Mouse (Mus musculus) embryonic facial prominence, embryonic 14.5 days (tissue): ENCODE data around the gene Msmp. TPM values are rescaled to one million over a fixed set of nuclear protein-coding genes. Genes with fewer than 3 reads are reported as not detected.
"Not testable (repeated sequence)": the region's sequence is repeated elsewhere in the genome, so short reads cannot be mapped to it uniquely, and the experiment has no call there.

Experiments used
- ATAC-seq: fragments of 200-750 bp; cut with Nextera tagmentation; 2 replicates; pipeline ENCODE4 v1.8.0; 2017; ENCODE audit warnings: low read depth, moderate number of reproducible peaks, moderate TSS enrichment
- DNase-seq: peaks from one replicate; pipeline ENCODE4 v3.0.0-alpha.2; 2015; ENCODE audit warnings: low spot score
- H3K27ac ChIP-seq: fragments of 300-500 bp; sonication (generic); replicated peaks from 2 replicates; pipeline ENCODE4 v1.5.1; 2014; ENCODE audit warnings: low read depth, mild to moderate bottlenecking, low read length, moderate library complexity
- H3K27me3 ChIP-seq: fragments of 300-500 bp; sonication (generic); replicated peaks from 2 replicates; pipeline ENCODE4 v1.6.1; 2014; ENCODE audit warnings: low read length; ENCODE audit not compliant: control insufficient read depth, insufficient read depth
- H3K36me3 ChIP-seq: fragments of 300-500 bp; sonication (generic); 2 replicates; pipeline ENCODE4 v1.6.1; 2014; ENCODE audit warnings: low read length, mixed read lengths; ENCODE audit not compliant: control insufficient read depth, insufficient read depth
- H3K4me1 ChIP-seq: fragments of 300-500 bp; sonication (generic); 2 replicates; pipeline ENCODE4 v1.6.1; 2014; ENCODE audit warnings: antibody characterized with exemption, low read length; ENCODE audit not compliant: control insufficient read depth, insufficient read depth
- H3K4me2 ChIP-seq: fragments of 300-500 bp; sonication (generic); 2 replicates; pipeline ENCODE4 v1.6.1; 2014; ENCODE audit warnings: low read depth, mild to moderate bottlenecking, low read length, moderate library complexity, mixed read lengths
- H3K4me3 ChIP-seq: fragments of 300-500 bp; sonication (generic); 2 replicates; pipeline ENCODE4 v1.5.1; 2014; ENCODE audit warnings: low read depth, mild to moderate bottlenecking, low read length
- H3K9ac ChIP-seq: fragments of 300-500 bp; sonication (generic); 2 replicates; pipeline ENCODE4 v1.6.1; 2014; ENCODE audit warnings: low read depth, mild to moderate bottlenecking, low read length, moderate library complexity, mixed read lengths
- H3K9me3 ChIP-seq: fragments of 300-500 bp; sonication (generic); 2 replicates; pipeline ENCODE4 v1.6.1; 2016; ENCODE audit warnings: low read length; ENCODE audit not compliant: control insufficient read depth
- WGBS: fragments of 180-500 bp; shearing (Covaris S2); extraction: QIAGEN DNeasy Blood & Tissue Kit; methylation state at CpG from one replicate; pipeline ENCODE4 v1.1.7; 2014; 5-methylcytosine and 5-hydroxymethylcytosine counted together
- polyA plus RNA-seq: library from polyadenylated mRNA; unstranded; fragments of >200 nt; fragmentation: Nextera tagmentation; extraction: Ambion mirVana; gene quantifications from 2 replicates; pipeline ENCODE4 v1.2.1, GENCODE M21; 2014

Msmp gene
- polyA plus RNA-seq, 1 experiment from 2014 or later = 1.3 TPM

GRCm38 (mm10) chr4:43552437-43552836, 31.9 kb downstream of the Msmp start:
- no peak overlapping the region for H3K27ac ChIP-seq
- no peaks in the 10 kb centered on the region for H3K9me3 ChIP-seq
- no peaks in the 10 kb centered on the region for H3K4me1 ChIP-seq
- no peak overlapping the region for H3K9ac ChIP-seq
- H3K27me3 ChIP-seq = no peaks in the 10 kb centered on the region
- DNase-seq (no peak), ATAC-seq (no peak)
- H3K36me3 ChIP-seq = peaks cover 93% of the 10 kb centered on the region
- no peak overlapping the region for H3K4me2 ChIP-seq
- no peak overlapping the region for H3K4me3 ChIP-seq
- 96% methylated on average over 5 of the region's 5 CpGs for WGBS

GRCm38 (mm10) chr4:43551854-43552253, 32.4 kb downstream of the Msmp start:
- H3K27ac ChIP-seq, H3K27me3 ChIP-seq, H3K4me2 ChIP-seq, H3K4me3 ChIP-seq, DNase-seq, H3K9ac ChIP-seq, H3K9me3 ChIP-seq, H3K4me1 ChIP-seq, ATAC-seq: not testable (repeated sequence)
- H3K36me3 ChIP-seq = peaks cover 99% of the 10 kb centered on the region
- WGBS = 86% methylated on average over 6 of the region's 6 CpGs

- no peak overlapping the region for H3K9ac ChIP-seq
- ATAC-seq = no peak
- H3K27ac ChIP-seq = no peak overlapping the region
- no peak overlapping the region for H3K4me3 ChIP-seq
- no peak for DNase-seq
- H3K27me3 ChIP-seq = no peaks in the 10 kb centered on the region
- no peak overlapping the region for H3K4me2 ChIP-seq
- no peaks in the 10 kb centered on the region for H3K4me1 ChIP-seq
- WGBS = 85% methylated on average over 12 of the region's 12 CpGs
- no peaks in the 10 kb centered on the region for H3K9me3 ChIP-seq
- peaks cover 100% of the 10 kb centered on the region for H3K36me3 ChIP-seq
Observed at GRCm38 (mm10) chr4:43549055-43549454, 35.2 kb downstream of the Msmp start.

- no peak overlapping the region for H3K27ac ChIP-seq
- DNase-seq (no peak), ATAC-seq (no peak)
- no peaks in the 10 kb centered on the region for H3K9me3 ChIP-seq
- no peak overlapping the region for H3K4me2 ChIP-seq
- 96% methylated on average over 8 of the region's 8 CpGs for WGBS
- H3K4me3 ChIP-seq = no peak overlapping the region
- no peak overlapping the region for H3K9ac ChIP-seq
- H3K4me1 ChIP-seq = no peaks in the 10 kb centered on the region
- H3K27me3 ChIP-seq = no peaks in the 10 kb centered on the region
- H3K36me3 ChIP-seq = peaks cover 100% of the 10 kb centered on the region
Observed at GRCm38 (mm10) chr4:43547160-43547559, 37.1 kb downstream of the Msmp start.

- 88% methylated on average over 11 of the region's 12 CpGs for WGBS
- ATAC-seq (no peak), DNase-seq (no peak)
- Histone ChIP-seq H3K4me1 (no peaks in the 10 kb centered on the region), H3K27ac (no peak overlapping the region), H3K27me3 (no peaks in the 10 kb centered on the region), H3K36me3 (peaks cover 100% of the 10 kb centered on the region), H3K9me3 (no peaks in the 10 kb centered on the region), H3K4me3 (no peak overlapping the region), H3K4me2 (no peak overlapping the region), H3K9ac (no peak overlapping the region)
Observed at GRCm38 (mm10) chr4:43546375-43547047, 37.8 kb downstream of the Msmp start.

- Histone ChIP-seq H3K27ac (no peak overlapping the region), H3K4me2 (no peak overlapping the region), H3K9ac (no peak overlapping the region), H3K27me3 (no peaks in the 10 kb centered on the region), H3K4me1 (no peaks in the 10 kb centered on the region), H3K4me3 (no peak overlapping the region), H3K36me3 (peaks cover 100% of the 10 kb centered on the region), H3K9me3 (no peaks in the 10 kb centered on the region)
- peak; percentile 29 for DNase-seq
- ATAC-seq = peak; percentile 39; the same call in 1 of the 2 replicates
- WGBS = 44% methylated on average over 2 of the region's 3 CpGs
Observed at GRCm38 (mm10) chr4:43542044-43542443, 42.2 kb downstream of the Msmp start.

DNA sequence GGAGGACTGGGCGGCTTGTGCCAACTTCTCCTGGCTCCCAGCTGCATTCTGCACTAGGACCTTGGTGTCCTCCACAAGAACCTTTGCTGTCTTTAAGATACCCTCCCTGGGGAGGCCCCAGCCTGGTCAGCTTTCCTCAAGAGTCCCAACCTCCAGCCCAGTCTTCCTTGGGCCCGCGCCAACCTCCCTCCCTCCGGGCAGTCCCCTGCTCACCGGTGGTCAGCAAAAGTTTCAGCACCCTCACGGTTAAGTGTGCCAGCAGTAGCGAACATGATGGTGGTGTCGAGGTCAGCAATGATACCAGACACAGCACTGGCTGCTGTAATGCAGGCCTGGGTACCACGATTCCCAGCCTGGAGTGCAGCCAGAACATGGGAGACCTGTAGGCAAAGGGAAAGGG, 48.3 kb downstream of the Msmp start:
- no peak overlapping the region for H3K9ac ChIP-seq
- H3K27ac ChIP-seq = no peak overlapping the region
- no peak for DNase-seq
- no peaks in the 10 kb centered on the region for H3K9me3 ChIP-seq
- no peak overlapping the region for H3K4me3 ChIP-seq
- no peaks in the 10 kb centered on the region for H3K4me1 ChIP-seq
- no peak for ATAC-seq
- no peak overlapping the region for H3K4me2 ChIP-seq
- 92% methylated on average over 9 of the region's 9 CpGs for WGBS
- H3K27me3 ChIP-seq = no peaks in the 10 kb centered on the region
- peaks cover 100% of the 10 kb centered on the region for H3K36me3 ChIP-seq

DNA sequence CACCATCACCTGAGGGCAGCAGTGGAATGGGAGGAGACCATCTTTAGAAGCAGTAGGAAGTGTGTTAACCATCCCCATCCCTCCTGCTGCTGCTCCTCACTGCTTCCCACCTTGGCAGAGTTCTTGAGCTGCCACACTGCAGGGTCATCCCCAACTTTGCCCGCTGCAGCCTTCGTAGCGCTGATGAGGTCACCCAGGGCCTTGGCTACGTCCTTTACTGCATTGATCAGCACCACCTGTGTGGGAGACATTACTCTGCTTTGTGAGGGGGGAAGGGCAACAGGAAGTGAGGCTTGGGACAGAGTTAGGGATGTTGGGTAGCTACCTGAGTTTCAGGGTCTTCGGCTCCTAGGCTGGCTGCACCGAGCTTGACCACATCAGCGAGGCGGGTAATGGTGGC, 48.7 kb downstream of the Msmp start:
- Histone ChIP-seq H3K27ac (no peak overlapping the region), H3K36me3 (peaks cover 100% of the 10 kb centered on the region), H3K4me2 (no peak overlapping the region), H3K9ac (no peak overlapping the region), H3K9me3 (no peaks in the 10 kb centered on the region), H3K4me1 (no peaks in the 10 kb centered on the region), H3K27me3 (no peaks in the 10 kb centered on the region), H3K4me3 (no peak overlapping the region)
- DNase-seq = no peak
- 89% methylated on average over 8 of the region's 8 CpGs for whole genome bisulfite sequencing
- no peak for ATAC-seq

- DNase-seq (no peak), ATAC-seq (no peak)
- Histone ChIP-seq H3K27me3 (no peaks in the 10 kb centered on the region), H3K4me1 (no peaks in the 10 kb centered on the region), H3K9me3 (no peaks in the 10 kb centered on the region), H3K36me3 (peaks cover 77% of the 10 kb centered on the region), H3K4me3 (no peak overlapping the region), H3K9ac (no peak overlapping the region), H3K4me2 (no peak overlapping the region), H3K27ac (no peak overlapping the region)
- 83% methylated on average over 9 of the region's 9 CpGs for WGBS
Observed at GRCm38 (mm10) chr4:43533270-43533669, 51.0 kb downstream of the Msmp start.
